Mouse (Mus musculus): Measurements from ENCODE around the gene Aagab. TPM values are rescaled to one million over a fixed set of nuclear protein-coding genes. Genes with fewer than 3 reads are reported as not detected.

Gene Aagab
- polyA plus RNA-seq, 1 experiment from 2014 or later, result 48.3 TPM

- WGBS, result 66% methylated on average over 3 of the region's 3 CpGs
Observed at GRCm38 (mm10) chr9:63677621-63678020, 75.2 kb downstream of the Aagab start.

DNA sequence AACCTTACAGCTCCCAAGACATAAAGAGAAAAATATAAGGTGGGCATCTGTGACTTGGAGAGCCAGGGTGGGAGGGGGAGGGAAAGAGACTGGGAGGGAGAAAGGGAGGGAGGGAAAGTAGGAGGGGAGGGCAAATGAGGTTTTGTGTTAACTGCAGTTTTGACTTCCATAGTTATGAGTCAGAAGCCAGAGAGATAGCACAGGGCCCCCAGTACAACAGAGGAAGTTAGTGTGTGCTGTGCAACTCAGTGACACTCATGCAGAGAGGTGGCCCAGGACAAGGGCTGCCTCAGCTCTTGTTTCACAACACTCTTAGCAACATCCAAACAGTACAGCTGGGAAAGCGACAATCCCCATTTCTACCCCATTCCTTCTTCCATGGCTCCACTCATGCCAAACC is 75.6 kb downstream of the Aagab start:
- H3K27ac ChIP-seq (ENCODE audit: low read depth, low read length), result no peak overlapping the region
- H3K4me3 ChIP-seq (ENCODE audit: low read depth, low read length), result no peak overlapping the region
- DNase-seq (ENCODE audit: low spot score), result no peak
- H3K4me1 ChIP-seq (replicated peaks; ENCODE audit: control insufficient read depth, insufficient read depth, low read length), result no peaks in the 10 kb centered on the region
- no peaks in the 10 kb centered on the region; the same call in 1 of the 2 replicates for H3K36me3 ChIP-seq (ENCODE audit: control insufficient read depth, insufficient read depth, low read length)
- no peaks in the 10 kb centered on the region for H3K9me3 ChIP-seq (ENCODE audit: control insufficient read depth, low read length)
- ATAC-seq (replicated peaks; ENCODE audit: low FRiP score), result no peak
- H3K9ac ChIP-seq (ENCODE audit: low read length), result no peak overlapping the region
- H3K27me3 ChIP-seq (ENCODE audit: control insufficient read depth, insufficient read depth, low read length), result no peaks in the 10 kb centered on the region
- H3K4me2 ChIP-seq (ENCODE audit: low read depth, low read length, severe bottlenecking), result no peak overlapping the region
- 96% methylated on average over 1 of the region's 1 CpGs for WGBS

More at GRCm38 (mm10) chr9:63677621-63678020, 75.2 kb downstream of the Aagab start:
- no peak overlapping the region for H3K9ac ChIP-seq (ENCODE audit: low read length)
- no peaks in the 10 kb centered on the region for H3K27me3 ChIP-seq (ENCODE audit: control insufficient read depth, insufficient read depth, low read length)
- H3K4me2 ChIP-seq (ENCODE audit: low read depth, low read length, severe bottlenecking), result no peak overlapping the region
- no peak overlapping the region for H3K27ac ChIP-seq (ENCODE audit: low read depth, low read length)
- no peak for ATAC-seq (replicated peaks; ENCODE audit: low FRiP score)
- H3K36me3 ChIP-seq (ENCODE audit: control insufficient read depth, insufficient read depth, low read length), result no peaks in the 10 kb centered on the region; the same call in 1 of the 2 replicates
- no peak overlapping the region for H3K4me3 ChIP-seq (ENCODE audit: low read depth, low read length)
- DNase-seq (ENCODE audit: low spot score), result no peak
- no peaks in the 10 kb centered on the region for H3K9me3 ChIP-seq (ENCODE audit: control insufficient read depth, low read length)
- H3K4me1 ChIP-seq (replicated peaks; ENCODE audit: control insufficient read depth, insufficient read depth, low read length), result no peaks in the 10 kb centered on the region

- H3K36me3 ChIP-seq (ENCODE audit: control insufficient read depth, insufficient read depth, low read length), result no peaks in the 10 kb centered on the region
- H3K9ac ChIP-seq (ENCODE audit: low read length), result no peak overlapping the region
- H3K4me2 ChIP-seq (ENCODE audit: low read depth, low read length, severe bottlenecking), result no peak overlapping the region
- no peaks in the 10 kb centered on the region for H3K4me1 ChIP-seq (replicated peaks; ENCODE audit: control insufficient read depth, insufficient read depth, low read length)
- H3K27ac ChIP-seq (ENCODE audit: low read depth, low read length), result no peak overlapping the region
- ATAC-seq (replicated peaks; ENCODE audit: low FRiP score) (no peak), DNase-seq (ENCODE audit: low spot score) (no peak)
- WGBS, result 86% methylated on average over 9 of the region's 9 CpGs
- no peak overlapping the region for H3K4me3 ChIP-seq (ENCODE audit: low read depth, low read length)
- H3K9me3 ChIP-seq (ENCODE audit: control insufficient read depth, low read length), result no peaks in the 10 kb centered on the region
- no peaks in the 10 kb centered on the region for H3K27me3 ChIP-seq (ENCODE audit: control insufficient read depth, insufficient read depth, low read length)
Observed at GRCm38 (mm10) chr9:63682301-63682700, 79.8 kb downstream of the Aagab start.

DNA sequence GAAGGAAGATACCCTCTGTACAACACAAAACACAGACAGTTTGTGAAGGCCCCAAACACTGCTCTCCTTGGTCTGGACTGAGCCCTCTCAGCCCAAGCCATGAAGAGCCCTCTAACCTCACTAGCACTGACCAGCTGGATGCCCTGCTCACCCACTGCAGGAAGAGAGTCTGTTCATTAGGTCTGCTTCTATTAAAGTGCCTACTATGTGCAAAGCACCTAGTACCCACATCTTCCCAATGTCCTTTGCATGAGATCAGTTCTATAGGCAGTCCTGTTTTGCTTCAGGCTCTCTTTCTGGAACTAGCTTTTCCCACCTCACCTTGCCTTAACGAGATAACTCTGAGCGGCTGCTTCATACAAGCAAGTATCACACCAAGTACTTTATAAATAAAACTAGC is 80.5 kb downstream of the Aagab start:
- no peak for DNase-seq (ENCODE audit: low spot score)
- Histone ChIP-seq H3K4me2 (ENCODE audit: low read depth, low read length, severe bottlenecking) (no peak overlapping the region), H3K9me3 (ENCODE audit: control insufficient read depth, low read length) (no peaks in the 10 kb centered on the region), H3K4me3 (ENCODE audit: low read depth, low read length) (no peak overlapping the region), H3K9ac (ENCODE audit: low read length) (no peak overlapping the region), H3K27me3 (ENCODE audit: control insufficient read depth, insufficient read depth, low read length) (no peaks in the 10 kb centered on the region), H3K4me1 (replicated peaks; ENCODE audit: control insufficient read depth, insufficient read depth, low read length) (no peaks in the 10 kb centered on the region), H3K36me3 (ENCODE audit: control insufficient read depth, insufficient read depth, low read length) (no peaks in the 10 kb centered on the region), H3K27ac (ENCODE audit: low read depth, low read length) (no peak overlapping the region)
- WGBS, result 94% methylated on average over 2 of the region's 2 CpGs
- no peak for ATAC-seq (replicated peaks; ENCODE audit: low FRiP score)

DNA sequence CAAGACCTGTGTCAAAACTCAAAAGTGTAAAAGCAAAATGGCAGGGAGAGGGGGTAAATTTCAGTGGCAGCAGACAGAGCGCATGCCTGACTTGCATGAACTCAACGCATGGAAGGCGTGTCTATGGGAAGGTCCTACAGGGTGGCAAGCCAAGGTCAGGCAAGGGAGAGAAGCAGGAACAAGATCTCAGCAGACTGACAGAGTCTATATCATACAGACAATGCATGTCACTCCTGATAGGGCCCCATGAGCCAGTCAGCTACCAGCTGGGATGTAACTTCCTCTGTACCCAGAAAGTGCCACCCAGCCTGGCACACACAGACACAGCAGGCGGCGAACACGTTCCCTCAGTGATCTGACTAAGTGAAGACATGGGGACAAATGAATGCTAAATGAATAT is 81.8 kb downstream of the Aagab start:
- no peak for ATAC-seq (replicated peaks; ENCODE audit: low FRiP score)

DNA sequence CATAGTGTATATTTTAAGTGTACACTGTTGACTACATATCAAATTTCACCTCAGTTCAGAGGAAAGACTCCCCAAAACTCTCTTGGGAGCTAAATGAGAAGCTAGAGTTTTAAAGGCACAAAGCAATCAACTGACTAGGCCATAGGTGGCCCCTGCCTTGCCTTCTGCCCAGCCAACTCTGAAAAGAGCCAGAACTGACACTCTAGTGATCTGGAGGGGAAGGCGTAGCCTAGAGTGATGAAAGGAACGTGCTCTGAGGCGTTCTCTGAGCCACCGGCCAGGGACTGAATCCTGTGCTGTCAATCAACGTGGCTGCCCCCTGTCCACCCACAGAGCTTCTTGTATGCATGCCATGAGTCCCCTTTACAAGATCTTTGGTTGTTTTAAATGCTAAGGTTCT is 82.9 kb downstream of the Aagab start:
- DNase-seq (ENCODE audit: low spot score) (no peak), ATAC-seq (replicated peaks; ENCODE audit: low FRiP score) (no peak)
- Histone ChIP-seq H3K4me1 (replicated peaks; ENCODE audit: control insufficient read depth, insufficient read depth, low read length) (no peaks in the 10 kb centered on the region), H3K4me3 (ENCODE audit: low read depth, low read length) (no peak overlapping the region), H3K4me2 (ENCODE audit: low read depth, low read length, severe bottlenecking) (no peak overlapping the region), H3K9me3 (ENCODE audit: control insufficient read depth, low read length) (no peaks in the 10 kb centered on the region), H3K9ac (ENCODE audit: low read length) (no peak overlapping the region), H3K27ac (ENCODE audit: low read depth, low read length) (no peak overlapping the region), H3K36me3 (ENCODE audit: control insufficient read depth, insufficient read depth, low read length) (no peaks in the 10 kb centered on the region), H3K27me3 (ENCODE audit: control insufficient read depth, insufficient read depth, low read length) (no peaks in the 10 kb centered on the region)
- WGBS, result 57% methylated on average over 5 of the region's 5 CpGs

More for the DNA sequence above, 81.8 kb downstream of the Aagab start:
- Histone ChIP-seq H3K4me3 (ENCODE audit: low read depth, low read length) (no peak overlapping the region), H3K9me3 (ENCODE audit: control insufficient read depth, low read length) (no peaks in the 10 kb centered on the region), H3K4me2 (ENCODE audit: low read depth, low read length, severe bottlenecking) (no peak overlapping the region), H3K36me3 (ENCODE audit: control insufficient read depth, insufficient read depth, low read length) (no peaks in the 10 kb centered on the region), H3K27ac (ENCODE audit: low read depth, low read length) (no peak overlapping the region), H3K4me1 (replicated peaks; ENCODE audit: control insufficient read depth, insufficient read depth, low read length) (no peaks in the 10 kb centered on the region), H3K27me3 (ENCODE audit: control insufficient read depth, insufficient read depth, low read length) (no peaks in the 10 kb centered on the region), H3K9ac (ENCODE audit: low read length) (no peak overlapping the region)
- 97% methylated on average over 6 of the region's 6 CpGs for WGBS
- DNase-seq (ENCODE audit: low spot score), result no peak

DNA sequence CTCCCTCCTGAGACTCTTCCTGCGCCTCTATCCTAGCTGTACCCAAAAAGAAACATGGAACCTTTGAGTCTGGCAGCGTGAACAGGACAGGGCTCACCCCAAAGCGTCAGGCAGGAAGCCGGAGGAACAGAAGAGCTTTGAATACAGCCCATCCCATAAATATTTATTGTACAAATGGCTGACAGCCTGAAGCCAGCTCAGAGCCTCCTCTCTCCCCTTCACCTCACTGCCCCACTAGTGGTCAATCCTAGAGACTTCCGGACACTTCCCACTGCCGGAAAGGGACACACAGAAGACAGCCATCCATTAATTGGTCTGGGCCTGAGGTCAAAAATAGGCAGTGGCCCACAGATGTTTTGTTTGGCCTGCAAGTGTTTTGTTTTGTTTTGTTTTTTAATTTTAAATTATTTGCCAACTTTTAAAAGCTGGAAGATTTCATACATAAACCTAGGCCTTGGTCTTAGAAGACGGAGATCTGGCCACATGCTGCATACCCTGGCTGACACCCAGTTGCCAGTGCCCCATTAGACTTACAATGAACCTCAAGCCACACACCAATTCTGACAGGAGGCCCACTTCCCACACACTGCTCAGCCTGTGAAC is 85.1 kb downstream of the Aagab start:
- Histone ChIP-seq H3K9ac (ENCODE audit: low read length) (no peak overlapping the region), H3K4me2 (ENCODE audit: low read depth, low read length, severe bottlenecking) (no peak overlapping the region), H3K27me3 (ENCODE audit: control insufficient read depth, insufficient read depth, low read length) (no peaks in the 10 kb centered on the region), H3K36me3 (ENCODE audit: control insufficient read depth, insufficient read depth, low read length) (no peaks in the 10 kb centered on the region), H3K4me1 (replicated peaks; ENCODE audit: control insufficient read depth, insufficient read depth, low read length) (no peaks in the 10 kb centered on the region), H3K4me3 (ENCODE audit: low read depth, low read length) (no peak overlapping the region), H3K27ac (ENCODE audit: low read depth, low read length) (no peak overlapping the region), H3K9me3 (ENCODE audit: control insufficient read depth, low read length) (no peaks in the 10 kb centered on the region)
- ATAC-seq (replicated peaks; ENCODE audit: low FRiP score) (no peak), DNase-seq (ENCODE audit: low spot score) (no peak)
- WGBS, result 96% methylated on average over 7 of the region's 7 CpGs

DNA sequence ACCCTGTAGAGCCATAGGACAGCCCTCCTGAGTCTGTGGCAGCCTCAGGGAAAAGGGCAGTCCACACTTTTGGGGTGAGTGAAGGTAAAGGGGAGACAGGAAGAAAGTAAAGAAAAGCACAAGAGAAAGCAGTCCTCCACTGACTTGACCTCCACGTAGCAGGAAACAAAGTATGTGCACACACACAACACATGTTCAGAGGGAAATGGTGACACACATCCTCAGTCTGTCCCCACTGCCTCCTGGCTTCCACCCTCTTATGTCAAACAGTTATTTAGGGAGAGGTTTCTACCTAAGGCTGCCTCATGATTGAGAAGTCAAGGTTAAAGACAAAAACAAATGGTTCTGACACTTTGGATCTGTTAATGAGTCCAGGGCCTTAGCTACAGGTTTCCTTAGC is 88.1 kb downstream of the Aagab start:
- no peak for ATAC-seq (replicated peaks; ENCODE audit: low FRiP score)
- H3K4me3 ChIP-seq (ENCODE audit: low read depth, low read length), result no peak overlapping the region
- DNase-seq (ENCODE audit: low spot score), result no peak
- no peak overlapping the region for H3K27ac ChIP-seq (ENCODE audit: low read depth, low read length)
- no peak overlapping the region for H3K4me2 ChIP-seq (ENCODE audit: low read depth, low read length, severe bottlenecking)
- no peaks in the 10 kb centered on the region for H3K4me1 ChIP-seq (replicated peaks; ENCODE audit: control insufficient read depth, insufficient read depth, low read length)
- H3K27me3 ChIP-seq (ENCODE audit: control insufficient read depth, insufficient read depth, low read length), result no peaks in the 10 kb centered on the region
- 87% methylated on average over 1 of the region's 1 CpGs for WGBS
- no peaks in the 10 kb centered on the region for H3K36me3 ChIP-seq (ENCODE audit: control insufficient read depth, insufficient read depth, low read length)
- H3K9me3 ChIP-seq (ENCODE audit: control insufficient read depth, low read length), result no peaks in the 10 kb centered on the region
- H3K9ac ChIP-seq (ENCODE audit: low read length), result no peak overlapping the region

GRCm38 (mm10) chr9:63691960-63692359 is 89.5 kb downstream of the Aagab start:
- Histone ChIP-seq H3K4me1 (replicated peaks; ENCODE audit: control insufficient read depth, insufficient read depth, low read length) (peaks cover 6% of the 10 kb centered on the region), H3K9ac (ENCODE audit: low read length) (no peak overlapping the region), H3K4me3 (ENCODE audit: low read depth, low read length) (no peak overlapping the region), H3K4me2 (ENCODE audit: low read depth, low read length, severe bottlenecking) (no peak overlapping the region), H3K9me3 (ENCODE audit: control insufficient read depth, low read length) (no peaks in the 10 kb centered on the region), H3K27me3 (ENCODE audit: control insufficient read depth, insufficient read depth, low read length) (no peaks in the 10 kb centered on the region), H3K36me3 (ENCODE audit: control insufficient read depth, insufficient read depth, low read length) (no peaks in the 10 kb centered on the region), H3K27ac (ENCODE audit: low read depth, low read length) (no peak overlapping the region)
- 73% methylated on average over 2 of the region's 2 CpGs for whole genome bisulfite sequencing
- DNase-seq (ENCODE audit: low spot score), result no peak
- no peak for ATAC-seq (replicated peaks; ENCODE audit: low FRiP score)
